Mouse (Mus musculus) adrenal gland, adult 8-10 months (tissue): ENCODE results near the gene Dst. TPM values are rescaled to one million over a fixed set of nuclear protein-coding genes. Genes with fewer than 3 reads are reported as not detected.

Experiments used
- DNase-seq: peaks from one replicate; pipeline ENCODE4 v3.0.0; 2022
- total RNA-seq, 4 experiments: library from RNA; stranded (reverse); gene quantifications; 2 replicates each; pipeline ENCODE4 v1.2.4; 2022

Gene Dst
- 100 to 1,000 TPM; 141 to 240 (median 190) TPM for total RNA-seq

GRCm38 (mm10) chr1:33908191-33908962, at the start of gene Dst:
TSS of gene Dst (plus strand) at chr1:33908225.
- no peak for DNase-seq

GRCm38 (mm10) chr1:33869031-33869430, 39.0 kb upstream of the Dst start:
- DNase-seq: no peak

- no peak for DNase-seq
Observed at GRCm38 (mm10) chr1:33869437-33869836, 38.6 kb upstream of the Dst start.

GRCm38 (mm10) chr1:33873561-33873960, 34.5 kb upstream of the Dst start:
- DNase-seq: no peak

GRCm38 (mm10) chr1:33875691-33876090, 32.3 kb upstream of the Dst start:
- no peak for DNase-seq

GRCm38 (mm10) chr1:33876416-33876815, 31.6 kb upstream of the Dst start:
- no peak for DNase-seq

GRCm38 (mm10) chr1:33878170-33878569, 29.9 kb upstream of the Dst start:
- no peak for DNase-seq

- DNase-seq: peak; percentile 24
Observed at GRCm38 (mm10) chr1:33883102-33883839, 24.8 kb upstream of the Dst start.

GRCm38 (mm10) chr1:33892784-33893183, 15.2 kb upstream of the Dst start:
- no peak for DNase-seq

GRCm38 (mm10) chr1:33896116-33896515, 11.9 kb upstream of the Dst start:
- no peak for DNase-seq

GRCm38 (mm10) chr1:33896666-33897065, 11.4 kb upstream of the Dst start:
- DNase-seq: no peak

GRCm38 (mm10) chr1:33897426-33897825, 10.6 kb upstream of the Dst start:
- DNase-seq: no peak

GRCm38 (mm10) chr1:33898373-33898772, 9.7 kb upstream of the Dst start:
- no peak for DNase-seq

GRCm38 (mm10) chr1:33900175-33900574, 7.8 kb upstream of the Dst start:
- no peak for DNase-seq

- DNase-seq: no peak
Observed at GRCm38 (mm10) chr1:33903587-33903986, 4.4 kb upstream of the Dst start.

- no peak for DNase-seq
Observed at GRCm38 (mm10) chr1:33906216-33906615, 1.8 kb upstream of the Dst start.

- DNase-seq: no peak
Observed at GRCm38 (mm10) chr1:33906927-33907326, 1.1 kb upstream of the Dst start.

GRCm38 (mm10) chr1:33907421-33908190, 419 bp upstream of the Dst start, which contains the start of gene Bend6:
TSS of gene Bend6 (minus strand) at chr1:33907816.
- DNase-seq: peak; percentile 27

GRCm38 (mm10) chr1:33911589-33911988, 3.6 kb downstream of the Dst start:
- DNase-seq: no peak

GRCm38 (mm10) chr1:33916554-33916953, 8.5 kb downstream of the Dst start:
- DNase-seq: no peak

GRCm38 (mm10) chr1:33922975-33923374, 14.9 kb downstream of the Dst start:
- no peak for DNase-seq

GRCm38 (mm10) chr1:33925283-33925682, 17.3 kb downstream of the Dst start:
- no peak for DNase-seq

GRCm38 (mm10) chr1:33927466-33927865, 19.4 kb downstream of the Dst start:
- no peak for DNase-seq
